Mouse (Mus musculus): Measurements from ENCODE around the gene Mier2.

- TF ChIP-seq CTCF (IDR thresholded peaks at IDR 0.05; ENCODE audit: borderline replicate concordance, control insufficient read depth, extremely low read depth, insufficient read depth, low read length, poor library complexity), result no peak
- no peak for TF ChIP-seq POLR2A (IDR thresholded peaks at IDR 0.05; ENCODE audit: control insufficient read depth, extremely low read depth, insufficient read depth, low read length, poor library complexity)
These were observed 14.3 kb downstream of the Mier2 start for GRCm38 (mm10) chr10:79540746-79541145.

Measured in thymus, adult 2 months (tissue).